Mouse (Mus musculus): ENCODE results near the gene Atg3.

The Atg3 gene

DNA sequence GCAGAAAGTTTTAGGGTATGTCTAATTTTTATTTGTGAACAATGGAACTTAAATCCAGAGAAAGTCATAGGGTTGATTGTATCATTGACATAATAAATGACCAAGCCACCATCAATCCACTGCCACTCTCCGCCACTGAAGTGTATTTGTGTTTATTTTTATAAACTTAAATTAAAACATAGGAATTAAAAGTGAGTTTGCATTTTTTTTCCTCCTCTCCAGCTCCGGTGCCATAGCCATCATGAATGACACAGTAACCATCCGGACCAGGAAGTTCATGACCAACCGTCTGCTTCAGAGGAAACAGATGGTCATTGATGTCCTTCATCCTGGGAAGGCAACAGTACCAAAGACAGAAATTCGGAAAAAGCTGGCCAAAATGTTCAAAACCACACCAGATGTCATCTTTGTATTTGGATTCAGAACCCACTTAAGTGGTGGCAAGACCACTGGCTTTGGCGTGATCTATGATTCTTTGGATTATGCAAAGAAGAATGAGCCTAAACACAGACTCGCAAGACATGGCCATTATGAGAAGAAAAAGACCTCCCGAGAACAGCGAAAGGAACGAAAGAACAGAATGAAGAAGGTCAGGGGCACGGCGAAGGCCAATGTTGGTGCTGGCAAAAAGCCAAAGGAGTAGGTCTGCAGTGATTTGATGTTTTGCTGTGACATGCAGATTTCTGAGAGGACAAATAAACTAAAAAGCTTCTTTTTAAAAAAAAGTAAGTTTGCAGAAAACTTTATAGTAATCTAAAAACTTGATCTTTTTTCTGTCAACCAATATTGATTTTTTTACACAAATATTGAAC is 46.5 kb downstream of the Atg3 start:
- DNase-seq (ENCODE audit: low spot score in 2 of 2) = no peak

DNA sequence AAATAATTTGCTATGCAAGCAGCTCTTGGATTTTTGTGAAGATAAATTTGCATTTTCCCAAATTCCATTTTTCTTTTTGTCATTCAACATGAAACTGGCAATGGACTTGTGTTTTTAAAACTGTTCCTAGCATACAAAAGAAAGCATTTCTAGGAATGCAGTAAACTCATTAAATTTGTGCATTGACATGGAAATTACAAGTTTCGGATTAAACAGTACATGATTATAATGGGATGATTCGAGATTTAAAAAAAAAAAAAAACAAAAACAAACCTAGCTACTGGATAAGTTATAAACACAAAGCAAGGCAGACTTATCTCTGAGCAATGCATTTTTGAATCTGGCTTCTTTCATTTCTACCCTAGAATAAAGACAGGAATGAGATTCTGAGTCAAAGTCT is 63.4 kb downstream of the Atg3 start:
- DNase-seq (ENCODE audit: low spot score in 2 of 2) = no peak

DNA sequence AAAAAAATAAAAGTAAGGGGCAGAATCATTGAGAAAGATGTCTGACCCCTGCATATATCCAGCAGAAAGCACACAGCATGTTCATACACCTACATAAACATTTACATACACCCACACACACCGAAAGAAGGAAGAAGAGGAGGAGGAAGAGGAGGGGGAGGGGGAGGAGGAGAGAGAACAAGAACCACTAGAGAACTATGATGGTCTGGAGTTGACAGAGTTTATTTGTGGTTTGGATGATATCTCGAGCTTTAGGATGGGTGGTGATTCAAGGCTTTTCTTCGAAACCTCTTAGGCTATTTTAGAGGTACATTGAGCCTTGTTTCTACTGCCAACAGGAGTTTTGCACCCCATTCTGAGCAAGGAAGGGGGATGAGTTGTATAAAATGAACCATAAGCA is 64.2 kb downstream of the Atg3 start:
- DNase-seq (ENCODE audit: low spot score in 2 of 2) = peak in 1 of 2 experiments; percentile 25

DNA sequence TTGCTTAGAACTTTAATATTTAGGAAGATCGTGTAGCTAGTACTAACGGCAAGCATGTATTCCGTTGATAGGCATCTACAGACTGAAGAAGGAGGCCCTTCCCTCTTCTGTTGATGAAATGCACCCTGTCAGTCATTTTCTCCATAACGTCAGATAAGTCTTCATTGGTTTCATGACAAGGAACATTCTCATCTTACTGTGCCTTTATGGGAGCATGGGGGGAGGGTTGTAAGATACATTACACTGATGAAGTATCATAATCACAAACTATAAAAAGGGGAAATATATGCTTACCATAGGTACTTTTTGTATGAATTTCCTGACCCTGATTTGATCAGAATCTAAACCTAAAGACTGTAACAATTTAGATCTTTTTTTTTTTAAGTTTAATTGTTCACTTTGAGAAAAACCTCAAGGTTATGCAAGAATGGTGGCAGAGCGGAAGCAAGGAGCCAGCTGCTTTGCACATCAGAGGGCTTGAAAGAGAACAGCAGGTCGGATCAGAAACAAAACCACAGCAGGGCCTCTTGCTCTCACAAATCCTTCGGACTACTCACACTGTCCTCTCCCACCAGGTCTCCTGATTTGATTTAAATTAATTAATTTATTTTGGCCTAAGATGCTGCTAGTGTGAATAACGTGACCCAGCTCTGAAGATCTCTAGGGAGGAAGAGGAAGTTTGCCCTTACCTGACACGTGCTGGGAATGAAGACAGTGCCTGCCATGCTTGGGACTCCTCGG is 65.2 kb downstream of the Atg3 start, which contains the start of gene Btla:
Btla (plus strand) TSS at position 668 of the 741 bp plus-strand sequence.
- peak in 1 of 2 experiments; percentile 55 for DNase-seq (ENCODE audit: low spot score in 2 of 2)

DNA sequence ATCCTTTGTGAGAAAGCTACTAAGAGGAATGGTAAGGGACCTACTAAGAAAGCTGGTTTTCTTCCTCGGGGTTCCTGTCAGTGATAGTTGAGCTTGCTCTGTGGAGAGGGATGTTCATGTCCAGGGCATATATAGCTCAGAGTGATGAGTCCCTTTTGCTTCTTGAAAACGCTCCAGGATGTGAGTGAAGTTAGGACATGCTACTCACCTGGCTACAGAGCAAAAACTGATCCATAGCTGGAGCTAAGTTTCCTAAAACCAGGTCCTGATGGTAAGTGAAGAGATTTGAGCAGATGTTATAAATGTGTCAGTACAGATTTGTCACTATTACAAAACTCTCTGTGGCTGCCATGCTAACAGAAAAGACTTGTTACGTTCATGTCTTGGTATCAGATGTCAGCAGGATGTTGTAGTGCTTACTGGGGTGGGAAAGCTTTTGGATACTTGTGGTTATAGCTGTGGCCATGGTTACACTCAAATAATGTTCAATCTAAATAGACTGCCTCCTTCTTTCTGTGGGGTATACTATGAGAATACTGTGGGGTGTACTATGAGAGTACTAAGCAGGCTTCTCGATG is 65.9 kb downstream of the Atg3 start:
- DNase-seq (ENCODE audit: low spot score in 2 of 2) = no peak

DNA sequence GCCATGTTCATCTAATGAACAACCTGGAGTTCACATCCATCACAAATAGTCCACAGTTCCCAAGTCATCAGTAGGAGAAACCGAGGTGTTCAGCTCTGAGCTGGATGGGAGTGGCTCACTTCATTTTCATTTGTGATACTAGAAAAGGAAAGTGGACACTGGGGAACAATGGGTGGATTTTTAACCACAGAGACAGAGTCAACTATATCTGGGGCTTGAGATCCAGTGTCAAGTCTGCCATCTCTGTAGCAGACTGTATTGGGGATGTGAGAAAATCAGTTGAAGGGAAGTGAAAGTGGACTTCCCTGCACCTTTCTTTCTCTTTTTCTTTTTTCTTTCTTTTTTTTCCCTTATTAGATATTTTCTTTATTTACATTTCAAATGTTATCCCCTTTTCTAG is 68.4 kb downstream of the Atg3 start:
- DNase-seq (ENCODE audit: low spot score in 2 of 2) = no peak

DNA sequence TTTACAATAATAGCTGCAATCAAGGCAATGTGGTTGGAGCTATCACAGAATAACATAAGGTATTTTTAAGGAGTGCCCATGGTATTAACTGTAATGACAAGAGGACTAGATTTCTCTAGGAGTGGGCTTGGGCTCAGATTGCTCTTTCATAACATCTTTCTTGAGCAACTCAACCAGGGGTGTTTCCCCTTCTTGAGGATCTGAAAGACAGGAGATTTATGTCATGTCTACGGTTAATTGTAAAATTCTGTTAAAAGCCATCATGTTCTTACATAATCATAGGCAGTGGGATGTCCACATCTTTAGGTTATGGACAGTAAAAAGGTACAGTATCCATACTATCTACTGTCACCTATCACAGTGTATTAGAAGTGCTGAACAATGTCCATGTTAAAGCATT is 72.7 kb downstream of the Atg3 start:
- DNase-seq (ENCODE audit: low spot score in 2 of 2) = no peak

DNA sequence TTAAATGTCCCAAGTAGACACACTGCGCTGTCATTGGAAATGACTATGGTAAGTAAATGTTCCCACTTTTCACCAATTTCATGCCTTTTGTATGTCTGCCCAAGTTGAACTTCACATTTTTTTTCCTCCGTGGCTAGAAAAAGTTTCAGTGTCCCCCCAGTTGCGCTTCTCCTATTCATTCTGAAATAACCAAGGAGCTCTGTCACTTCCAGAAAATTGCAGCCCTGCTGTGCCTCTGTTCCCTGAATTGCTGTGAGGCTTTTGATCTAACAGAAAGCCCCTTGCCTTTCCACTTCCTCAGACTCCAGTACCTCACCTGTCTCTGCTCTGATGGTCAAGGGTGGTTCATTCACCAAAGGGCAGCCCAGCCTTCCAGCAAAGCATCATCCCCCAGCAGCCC is 74.4 kb downstream of the Atg3 start:
- no peak for DNase-seq (ENCODE audit: low spot score in 2 of 2)

Data from spleen, postnatal 10 days (tissue).